Mouse (Mus musculus) heart, embryonic 10.5 days (tissue): ENCODE measurements around the gene Arfip1. TPM values are rescaled to one million over a fixed set of nuclear protein-coding genes. Genes with fewer than 3 reads are reported as not detected.
"Not testable (repeated sequence)": the region's sequence is repeated elsewhere in the genome, so short reads cannot be mapped to it uniquely, and the experiment has no call there.

Source experiments
- DNase-seq: peaks from one replicate; pipeline ENCODE4 v3.0.0-alpha.2; 2017; ENCODE audit warnings: low spot score
- H3K27ac ChIP-seq: fragments of 300-500 bp; sonication (generic); 2 replicates; pipeline ENCODE4 v1.5.1; 2016; ENCODE audit warnings: mild to moderate bottlenecking
- H3K27me3 ChIP-seq: fragments of 300-500 bp; sonication (generic); 2 replicates; pipeline ENCODE4 v1.6.1; 2016; ENCODE audit warnings: mild to moderate bottlenecking; ENCODE audit not compliant: poor library complexity, insufficient read depth, severe bottlenecking
- H3K36me3 ChIP-seq: fragments of 300-500 bp; sonication (generic); 2 replicates; pipeline ENCODE4 v1.6.1; 2016; ENCODE audit warnings: mild to moderate bottlenecking, moderate library complexity
- H3K4me1 ChIP-seq: fragments of 300-500 bp; sonication (generic); 2 replicates; pipeline ENCODE4 v1.6.1; 2016; ENCODE audit warnings: mild to moderate bottlenecking
- H3K4me3 ChIP-seq: fragments of 300-500 bp; sonication (generic); 2 replicates; pipeline ENCODE4 v1.5.1; 2016; ENCODE audit warnings: mild to moderate bottlenecking, moderate library complexity
- H3K9me3 ChIP-seq: fragments of 300-500 bp; sonication (generic); 2 replicates; pipeline ENCODE4 v1.6.1; 2016; ENCODE audit warnings: mild to moderate bottlenecking, moderate library complexity
- WGBS: fragments of 180-500 bp; shearing (Covaris S2); methylation state at CpG from one replicate; pipeline ENCODE4 v1.1.7; 2016; 5-methylcytosine and 5-hydroxymethylcytosine counted together
- polyA plus RNA-seq: library from polyadenylated mRNA; unstranded; fragments of >200 nt; fragmentation: Nextera tagmentation; extraction: Ambion mirVana; gene quantifications from 2 replicates; pipeline ENCODE4 v1.2.1, GENCODE M21; 2016

Gene Arfip1
- polyA plus RNA-seq, 1 experiment from 2014 or later = 38.3 TPM

DNA sequence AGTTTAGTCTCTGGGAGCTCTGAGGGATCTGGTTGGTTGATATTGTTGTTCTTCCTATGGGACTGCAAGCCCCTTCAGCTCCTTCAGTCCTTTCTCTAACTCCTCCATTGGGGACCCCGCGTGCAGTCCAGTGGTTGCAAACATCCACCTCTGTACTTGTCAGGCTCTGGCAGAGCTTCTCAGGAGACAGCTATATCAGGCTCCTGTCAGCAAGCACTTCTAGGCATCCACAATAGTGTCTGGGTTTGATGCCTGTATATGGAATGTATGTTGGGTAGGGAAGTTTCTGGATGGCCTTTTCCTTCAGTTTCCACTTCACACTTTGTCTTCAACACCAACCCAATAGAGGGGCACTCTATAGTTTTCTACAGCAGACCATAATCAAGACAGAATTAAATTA lies 19.5 kb downstream of the Arfip1 start:
- H3K36me3 ChIP-seq, H3K27me3 ChIP-seq, H3K4me3 ChIP-seq, DNase-seq, H3K9me3 ChIP-seq: not testable (repeated sequence)
- H3K4me1 ChIP-seq = peaks cover 33% of the 10 kb centered on the region
- 42% methylated on average over 2 of the region's 2 CpGs for WGBS
- H3K27ac ChIP-seq = peak overlapping the region; percentile 59

DNA sequence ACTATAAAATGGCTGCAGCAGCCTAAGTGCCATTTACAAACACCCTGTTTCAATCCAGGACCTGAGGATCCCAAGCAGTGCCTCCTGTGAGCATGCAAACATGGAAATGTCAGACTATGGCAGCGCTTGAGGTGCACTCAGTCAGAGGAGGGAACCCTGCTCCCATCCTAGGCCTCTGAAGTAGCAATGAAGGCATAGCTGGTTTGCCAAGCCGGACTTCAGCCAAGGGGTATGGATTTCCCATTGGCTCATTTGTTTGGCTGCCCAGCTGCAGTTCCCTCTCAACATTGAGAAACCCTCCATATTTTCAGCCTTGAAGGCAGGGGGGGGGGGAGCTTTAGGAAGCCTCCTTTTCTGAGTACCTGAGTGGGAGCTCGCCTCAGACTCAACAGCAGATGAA lies 24.1 kb downstream of the Arfip1 start:
- Histone ChIP-seq H3K4me1 (peaks cover 31% of the 10 kb centered on the region), H3K9me3 (no peaks in the 10 kb centered on the region), H3K27me3 (no peaks in the 10 kb centered on the region), H3K4me3 (no peak overlapping the region), H3K27ac (no peak overlapping the region), H3K36me3 (no peaks in the 10 kb centered on the region)
- no peak for DNase-seq
- WGBS = 89% methylated on average over 3 of the region's 3 CpGs

DNA sequence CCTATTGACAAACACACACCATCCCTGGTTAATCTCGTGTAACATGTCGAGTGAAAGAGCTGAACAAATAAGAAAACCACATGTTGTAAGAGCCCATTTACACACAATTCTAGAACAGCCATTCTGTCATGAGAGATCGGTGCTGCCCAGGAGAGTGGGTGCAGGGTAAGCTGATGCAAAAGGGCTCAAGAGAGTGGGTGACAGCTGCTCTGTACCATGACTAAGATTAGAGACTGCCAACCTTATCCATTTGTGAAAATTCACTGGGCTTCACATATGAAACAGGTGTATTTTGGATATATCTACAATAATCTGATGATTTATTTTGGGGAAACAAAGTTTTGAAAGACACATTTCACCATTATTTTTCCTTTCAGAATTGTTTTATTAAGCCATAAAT lies 26.6 kb downstream of the Arfip1 start:
- Histone ChIP-seq H3K27me3 (no peaks in the 10 kb centered on the region), H3K4me1 (peaks cover 15% of the 10 kb centered on the region), H3K27ac (no peak overlapping the region), H3K9me3 (no peaks in the 10 kb centered on the region), H3K4me3 (no peak overlapping the region), H3K36me3 (no peaks in the 10 kb centered on the region)
- no peak for DNase-seq
- WGBS = 85% methylated on average over 3 of the region's 3 CpGs

DNA sequence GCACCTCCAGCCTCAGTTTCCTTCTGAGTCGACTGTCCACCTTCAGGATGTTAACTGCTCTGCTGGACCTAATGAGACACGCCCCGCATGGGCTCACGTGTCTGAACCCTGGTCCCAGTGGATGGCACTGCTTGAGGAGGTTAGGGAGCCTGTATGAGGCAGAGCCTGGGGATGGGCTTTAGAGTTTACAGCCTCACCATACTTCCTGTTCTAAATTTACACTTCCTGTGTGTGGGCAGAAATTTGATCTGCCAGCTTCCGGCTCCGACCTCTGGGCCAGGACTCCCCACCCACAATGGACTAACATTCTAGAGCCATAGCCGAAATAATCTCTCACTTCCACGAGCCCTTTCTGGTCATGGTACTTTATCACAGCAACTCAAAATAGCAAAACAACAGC lies 35.2 kb downstream of the Arfip1 start:
- DNase-seq = no peak
- Histone ChIP-seq H3K4me1 (peaks cover 4% of the 10 kb centered on the region; the same call in 1 of the 2 replicates), H3K27ac (no peak overlapping the region), H3K36me3 (no peaks in the 10 kb centered on the region), H3K4me3 (no peak overlapping the region), H3K27me3 (no peaks in the 10 kb centered on the region), H3K9me3 (no peaks in the 10 kb centered on the region)
- WGBS = 56% methylated on average over 8 of the region's 8 CpGs

DNA sequence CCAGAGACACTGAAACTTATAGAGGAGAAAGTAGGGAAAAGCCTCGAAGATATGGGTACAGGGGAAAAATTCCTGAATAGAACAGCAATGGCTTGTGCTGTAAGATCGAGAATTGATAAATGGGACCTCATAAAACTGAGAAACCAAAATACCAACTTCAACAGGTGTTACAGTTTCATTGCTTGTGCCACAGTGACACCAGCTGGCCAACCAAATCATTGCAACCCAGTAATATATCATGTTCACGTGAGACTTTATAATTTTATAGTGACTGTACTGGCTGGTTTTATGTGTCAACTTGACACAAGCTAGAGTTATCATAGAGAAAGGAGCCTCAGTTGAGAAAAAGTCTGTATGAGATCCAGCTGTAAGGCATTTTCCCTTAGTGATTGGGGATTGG lies 40.0 kb downstream of the Arfip1 start:
- H3K27me3 ChIP-seq, H3K4me1 ChIP-seq, H3K9me3 ChIP-seq, H3K27ac ChIP-seq, H3K36me3 ChIP-seq, DNase-seq, H3K4me3 ChIP-seq: not testable (repeated sequence)
- 28% methylated on average over 3 of the region's 3 CpGs for WGBS

DNA sequence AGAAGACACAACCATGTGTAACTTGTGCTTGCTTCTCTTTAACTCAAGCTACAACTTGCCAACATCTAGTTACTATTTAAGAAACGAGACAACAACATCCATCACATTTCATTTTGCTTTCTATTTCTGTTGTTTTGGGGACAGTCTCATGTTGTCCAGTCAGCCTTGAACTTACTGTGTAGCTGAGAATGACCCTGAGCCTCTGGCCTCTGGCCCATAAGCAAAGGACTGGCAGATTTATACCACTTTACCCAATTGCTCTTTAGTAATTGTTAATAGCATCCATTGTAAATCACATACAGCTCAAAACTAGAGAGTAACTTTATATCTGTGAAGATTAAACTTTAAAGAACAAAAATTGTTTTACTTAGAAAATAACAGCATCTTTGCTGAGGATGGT lies 40.5 kb downstream of the Arfip1 start:
- no peaks in the 10 kb centered on the region for H3K27me3 ChIP-seq
- WGBS = 95% methylated on average over 1 of the region's 1 CpGs
- H3K36me3 ChIP-seq = no peaks in the 10 kb centered on the region
- DNase-seq = no peak
- H3K27ac ChIP-seq = no peak overlapping the region
- H3K9me3 ChIP-seq = no peaks in the 10 kb centered on the region
- no peaks in the 10 kb centered on the region for H3K4me1 ChIP-seq
- H3K4me3 ChIP-seq = no peak overlapping the region

DNA sequence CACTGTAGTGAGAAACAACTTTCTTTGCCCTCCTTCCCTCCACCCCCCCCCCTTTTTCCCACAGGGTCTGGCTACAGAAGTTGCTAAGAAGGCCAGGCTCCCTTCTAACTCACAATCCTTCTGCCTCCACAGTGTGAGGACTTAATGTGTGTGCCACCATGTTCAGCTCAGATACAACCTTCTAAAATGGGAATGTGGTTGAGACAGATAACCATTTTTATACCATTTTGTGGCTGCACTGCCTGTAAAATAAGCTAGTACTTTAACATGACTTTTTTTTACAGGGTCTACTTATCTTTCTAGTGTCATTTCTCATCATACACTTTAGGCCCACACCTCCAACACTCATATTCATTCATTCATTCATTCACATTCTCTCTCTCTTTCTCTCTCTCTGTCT lies 41.8 kb downstream of the Arfip1 start:
- Histone ChIP-seq H3K27ac (no peak overlapping the region), H3K9me3 (no peaks in the 10 kb centered on the region), H3K27me3 (no peaks in the 10 kb centered on the region), H3K36me3 (no peaks in the 10 kb centered on the region), H3K4me3 (no peak overlapping the region), H3K4me1 (no peaks in the 10 kb centered on the region)
- no peak for DNase-seq

DNA sequence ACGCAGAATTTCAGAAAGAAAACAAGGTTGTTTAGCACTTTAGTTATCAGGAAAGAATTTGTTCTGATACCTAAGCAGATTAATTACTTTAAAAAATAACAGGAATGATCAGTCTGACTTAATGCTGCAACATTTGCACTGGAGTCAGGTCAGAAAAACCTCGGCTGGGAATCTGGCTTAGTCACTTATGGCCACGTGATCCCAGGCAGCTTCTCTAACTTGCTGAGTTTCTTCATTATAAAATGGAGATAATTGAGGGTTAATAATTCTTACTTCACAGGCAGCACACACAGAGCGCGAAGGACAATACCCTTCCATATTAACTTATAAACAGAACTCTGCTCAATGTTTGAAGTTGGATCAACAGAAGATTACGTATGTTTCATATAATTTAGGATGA lies 45.4 kb downstream of the Arfip1 start:
- H3K4me3 ChIP-seq = no peak overlapping the region
- no peaks in the 10 kb centered on the region for H3K27me3 ChIP-seq
- WGBS = 88% methylated on average over 6 of the region's 6 CpGs
- DNase-seq = no peak
- H3K9me3 ChIP-seq = no peaks in the 10 kb centered on the region
- no peaks in the 10 kb centered on the region for H3K4me1 ChIP-seq
- no peak overlapping the region for H3K27ac ChIP-seq
- no peaks in the 10 kb centered on the region for H3K36me3 ChIP-seq

DNA sequence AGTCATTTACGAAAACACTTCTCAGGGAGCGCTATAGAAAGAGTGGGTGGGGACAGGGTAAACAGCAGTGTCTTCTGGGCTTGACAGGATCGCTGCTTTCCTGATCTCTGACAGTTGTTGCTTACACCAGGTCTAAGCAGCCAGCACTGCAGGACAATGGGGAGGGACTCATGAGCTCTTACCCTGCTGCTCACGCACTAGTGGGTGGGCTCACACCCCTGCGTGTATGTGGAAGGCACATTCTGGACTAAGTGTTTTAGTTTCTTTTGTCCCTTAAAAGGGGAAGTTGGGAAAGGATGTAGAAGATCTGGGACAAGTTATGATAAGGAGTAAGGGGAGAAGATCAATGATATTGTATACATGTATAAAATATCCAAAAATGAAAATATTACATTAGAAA lies 49.2 kb downstream of the Arfip1 start:
- Histone ChIP-seq H3K4me3 (no peak overlapping the region), H3K9me3 (no peaks in the 10 kb centered on the region), H3K27ac (no peak overlapping the region), H3K4me1 (no peaks in the 10 kb centered on the region), H3K27me3 (no peaks in the 10 kb centered on the region), H3K36me3 (no peaks in the 10 kb centered on the region)
- no peak for DNase-seq
- WGBS = 73% methylated on average over 5 of the region's 5 CpGs

DNA sequence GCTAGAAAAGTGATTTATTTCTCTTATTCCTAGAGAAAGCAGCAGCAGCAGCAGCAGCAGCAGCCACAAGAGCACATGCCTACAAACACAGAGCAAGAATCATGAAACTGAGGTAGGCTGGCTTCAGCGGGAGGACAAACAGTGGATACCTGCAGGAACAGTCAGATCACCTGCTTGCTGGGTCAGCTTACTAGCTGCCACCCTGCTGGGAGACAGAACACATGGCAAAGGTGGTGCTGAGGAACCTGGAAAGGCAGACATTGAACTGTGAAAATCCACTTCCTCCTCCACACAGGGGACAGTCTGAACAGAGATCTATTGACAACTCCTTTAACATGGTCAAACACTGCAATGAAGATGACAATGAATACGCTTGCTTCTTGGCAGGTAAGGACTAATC lies 53.4 kb downstream of the Arfip1 start:
- no peaks in the 10 kb centered on the region for H3K9me3 ChIP-seq
- no peak overlapping the region for H3K27ac ChIP-seq
- H3K36me3 ChIP-seq = 0 out of 2 replicates have a peak, but pooled peaks cover 7% of the 10 kb centered on the region
- no peak overlapping the region for H3K4me3 ChIP-seq
- no peak for DNase-seq
- 75% methylated on average over 2 of the region's 2 CpGs for WGBS
- peaks cover 7% of the 10 kb centered on the region for H3K4me1 ChIP-seq
- H3K27me3 ChIP-seq = no peaks in the 10 kb centered on the region

DNA sequence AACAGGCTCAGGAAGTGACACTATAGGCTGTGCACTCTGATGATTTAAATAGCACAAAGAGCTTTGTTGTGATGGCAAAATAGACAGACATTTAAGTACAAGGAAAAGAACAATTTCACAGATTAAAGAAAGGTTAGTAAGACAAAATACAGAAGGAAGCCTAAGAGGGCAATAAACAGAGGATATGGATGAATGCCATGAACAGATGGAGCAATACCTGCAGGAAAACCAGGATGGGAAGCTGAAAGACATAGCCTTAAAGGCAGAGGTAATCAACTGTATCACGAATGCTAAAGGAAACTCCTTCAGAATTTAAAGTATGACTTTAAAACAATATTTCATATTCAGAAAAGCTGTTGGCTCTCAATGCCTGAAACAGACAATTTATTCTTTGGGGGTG lies 57.5 kb downstream of the Arfip1 start:
- Histone ChIP-seq H3K9me3 (no peaks in the 10 kb centered on the region), H3K27me3 (no peaks in the 10 kb centered on the region), H3K27ac (no peak overlapping the region), H3K4me3 (no peak overlapping the region), H3K4me1 (peaks cover 7% of the 10 kb centered on the region), H3K36me3 (0 out of 2 replicates have a peak, but pooled peaks cover 7% of the 10 kb centered on the region)
- 85% methylated on average over 1 of the region's 1 CpGs for WGBS
- DNase-seq = no peak

DNA sequence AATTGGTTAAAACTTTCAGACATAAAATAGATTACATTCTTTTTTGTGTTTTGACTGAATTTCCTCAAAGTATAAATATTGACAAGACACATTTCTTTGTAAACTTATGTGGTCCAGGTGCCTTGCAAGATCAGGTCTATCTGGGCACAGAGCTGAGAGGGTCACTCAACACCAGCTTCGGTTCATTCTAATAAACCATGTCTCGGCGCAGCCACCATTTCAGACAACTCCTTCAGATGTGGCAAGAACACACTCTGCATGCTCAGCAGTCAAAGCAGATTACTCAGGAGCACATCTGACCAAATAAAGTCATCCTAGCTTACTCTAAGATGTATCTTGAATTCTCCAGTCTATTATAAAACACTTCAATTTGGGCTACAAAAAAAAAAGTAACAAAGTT lies 66.3 kb downstream of the Arfip1 start:
- Histone ChIP-seq H3K4me3 (no peak overlapping the region), H3K4me1 (peaks cover 13% of the 10 kb centered on the region; the same call in 1 of the 2 replicates), H3K9me3 (no peaks in the 10 kb centered on the region), H3K27ac (no peak overlapping the region), H3K27me3 (no peaks in the 10 kb centered on the region), H3K36me3 (peaks cover 9% of the 10 kb centered on the region)
- no peak for DNase-seq
- WGBS = 93% methylated on average over 3 of the region's 3 CpGs

DNA sequence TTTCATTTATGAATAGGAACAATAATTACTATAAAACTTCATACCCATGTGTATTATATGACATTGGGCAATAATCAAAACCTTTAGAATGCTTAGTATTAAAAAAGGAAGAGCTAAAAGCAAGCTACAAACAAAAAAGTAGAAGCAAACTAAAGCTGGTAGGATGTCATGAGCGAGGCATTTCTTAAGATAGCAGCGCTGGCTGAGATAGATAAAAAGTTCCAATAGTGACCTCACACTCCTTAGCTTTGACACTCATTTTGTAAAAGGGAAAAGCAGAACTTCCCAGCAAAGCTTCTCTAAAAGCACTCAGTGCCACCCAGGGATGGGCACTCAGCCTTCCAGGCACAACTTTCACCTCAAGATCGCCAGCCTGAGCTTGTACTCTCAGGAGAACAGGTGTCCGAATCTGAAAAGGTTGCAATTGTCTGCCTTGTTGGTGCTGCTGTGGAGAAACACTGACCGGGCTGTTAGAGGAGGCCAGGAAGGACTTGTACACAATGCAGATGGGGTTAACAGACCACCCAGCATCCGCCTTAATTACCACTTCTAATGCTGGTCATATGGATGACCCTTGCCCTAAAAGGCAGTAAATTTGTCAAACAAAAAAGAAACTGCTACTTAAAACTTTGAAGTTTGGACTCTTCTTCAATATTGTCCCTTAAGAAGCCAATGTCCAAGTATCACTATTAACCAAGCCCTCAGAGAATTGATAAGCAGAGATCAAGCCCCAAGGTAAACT lies 69.5 kb downstream of the Arfip1 start:
- no peak overlapping the region for H3K4me3 ChIP-seq
- no peak for DNase-seq
- H3K27ac ChIP-seq = no peak overlapping the region
- WGBS = 61% methylated on average over 6 of the region's 6 CpGs
- no peaks in the 10 kb centered on the region for H3K9me3 ChIP-seq
- H3K27me3 ChIP-seq = no peaks in the 10 kb centered on the region
- H3K4me1 ChIP-seq = peaks cover 13% of the 10 kb centered on the region; the same call in 1 of the 2 replicates
- peaks cover 5% of the 10 kb centered on the region; the same call in 1 of the 2 replicates for H3K36me3 ChIP-seq

DNA sequence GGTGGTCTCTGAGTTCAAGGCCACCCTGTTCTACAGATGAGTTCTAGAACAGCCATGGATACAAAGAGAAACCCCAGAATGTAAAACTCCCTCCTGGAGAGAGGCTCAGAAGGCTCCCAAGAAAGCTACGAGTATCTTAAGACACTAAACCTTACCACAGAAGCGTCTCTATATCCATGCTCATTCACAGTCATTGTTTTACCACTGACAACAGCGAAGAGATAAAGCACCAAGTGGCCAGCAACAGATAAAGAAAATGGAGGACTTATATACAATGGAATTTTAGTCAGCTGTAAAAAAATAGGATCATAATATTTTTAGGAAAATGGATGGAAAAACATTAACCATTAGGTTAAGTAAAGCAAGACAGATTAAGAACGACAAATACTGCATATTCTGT lies 77.2 kb downstream of the Arfip1 start:
- peaks cover 12% of the 10 kb centered on the region; the same call in 1 of the 2 replicates for H3K36me3 ChIP-seq
- no peaks in the 10 kb centered on the region for H3K27me3 ChIP-seq
- H3K4me1 ChIP-seq = peaks cover 6% of the 10 kb centered on the region
- DNase-seq = no peak
- no peak overlapping the region for H3K4me3 ChIP-seq
- H3K27ac ChIP-seq = no peak overlapping the region
- WGBS = 74% methylated on average over 4 of the region's 4 CpGs
- no peaks in the 10 kb centered on the region for H3K9me3 ChIP-seq
